Mouse (Mus musculus): ENCODE results near the gene Rfx6. TPM values are rescaled to one million over a fixed set of nuclear protein-coding genes. Genes with fewer than 3 reads are reported as not detected.

Rfx6 gene
- not detected in 4 replicates for total RNA-seq (2023; ENCODE audit: inconsistent age)

DNA sequence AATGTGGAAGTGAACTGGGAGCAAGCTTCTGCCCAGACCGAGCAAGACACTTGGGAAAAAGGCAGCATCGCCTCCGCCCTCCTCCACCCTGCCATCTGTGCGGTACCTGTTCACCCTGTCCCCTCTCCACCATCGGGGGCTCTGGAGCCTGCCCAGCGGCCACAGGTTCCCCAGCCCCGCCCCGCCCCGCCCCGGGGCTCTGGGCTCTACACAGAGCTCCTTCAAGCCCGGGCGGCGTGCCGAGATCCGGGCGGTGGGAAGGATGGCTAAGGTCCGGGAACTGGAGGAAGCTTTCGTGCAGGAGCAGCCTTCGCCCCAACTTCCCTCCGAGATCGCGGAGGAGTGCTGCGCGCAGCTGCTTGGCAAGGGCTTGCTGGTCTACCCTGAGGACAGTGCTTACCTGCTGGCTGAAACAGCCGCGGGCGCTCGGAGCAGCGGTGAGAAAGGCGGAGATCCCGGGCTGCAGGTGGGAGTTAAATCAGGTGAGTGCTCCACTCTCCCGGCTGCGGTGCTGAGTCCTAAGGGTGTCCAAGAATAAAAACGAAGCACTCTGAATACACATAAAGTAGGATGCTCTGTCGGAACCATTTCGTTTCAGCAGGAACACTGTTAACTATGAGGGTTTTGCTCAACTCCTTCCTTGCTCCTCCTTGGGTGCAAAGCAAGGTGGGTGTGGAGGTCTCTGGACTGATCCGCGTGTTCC is at the start of gene Rfx6:
Rfx6 (plus strand) TSS at position 209 of the 703 bp plus-strand sequence.

DNA sequence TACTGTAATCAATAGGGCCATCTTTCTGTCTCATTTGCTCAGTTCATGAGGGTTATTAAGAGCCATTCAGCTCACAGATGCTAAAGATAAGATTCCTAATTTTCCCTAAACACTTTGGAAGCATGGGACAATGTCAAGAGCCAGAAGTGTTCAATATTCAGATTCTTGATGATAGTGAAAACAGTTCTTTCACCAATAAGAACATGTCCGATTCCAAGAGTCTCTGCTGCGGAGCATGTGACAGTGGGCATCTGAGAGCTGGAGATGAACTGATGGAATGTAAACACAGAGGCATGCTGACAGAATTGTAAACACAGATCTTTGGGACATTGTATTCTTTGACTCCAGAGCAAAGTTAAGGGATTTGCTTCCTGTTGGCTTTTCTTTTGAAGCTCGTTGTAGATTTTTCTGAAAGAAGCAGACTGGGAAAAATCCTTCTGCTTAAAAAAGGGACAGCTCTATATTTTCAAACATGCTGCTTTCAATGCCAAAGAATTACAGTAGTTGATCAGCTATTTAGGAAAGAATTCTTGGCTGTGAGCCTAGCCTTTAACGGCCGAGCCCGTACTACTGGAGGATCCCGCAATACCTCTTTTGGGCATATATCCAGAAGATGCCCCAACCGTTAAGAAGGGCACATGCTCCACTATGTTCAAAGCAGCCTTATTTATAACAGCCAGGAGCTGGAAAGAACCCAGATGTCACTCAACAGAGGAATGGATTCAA is 46.0 kb upstream of the Rfx6 start, which contains the start of gene Gprc6a:
Gprc6a (minus strand) TSS at position 51 of the 726 bp plus-strand sequence.

Other genes with a start within 250 kb of the Rfx6 start
- gene Gm49339, start 197.1 kb upstream of the Rfx6 start, total RNA-seq (2023; ENCODE audit: inconsistent age): 1.7 TPM in 1 of 4 replicates, not detected in the others
- gene Lilr4b, start 197.1 kb upstream of the Rfx6 start, total RNA-seq (2023; ENCODE audit: inconsistent age): 12.8 to 17.7 TPM (median 15.4 TPM) in 4 replicates
- 21.3 to 27.1 TPM (median 26.2 TPM) in 4 replicates for gene Lilrb4a, start 186.8 kb upstream of the Rfx6 start, total RNA-seq (2023; ENCODE audit: inconsistent age)
- gene Fam162b, start 87.2 kb upstream of the Rfx6 start, total RNA-seq (2023; ENCODE audit: inconsistent age): not detected in 4 replicates
- not detected in 4 replicates for gene Gprc6a, start 46.3 kb upstream of the Rfx6 start, total RNA-seq (2023; ENCODE audit: inconsistent age)

Data from B cell, adult (primary cell).